Mouse (Mus musculus) CH12.LX (cell line): ENCODE data around the gene Dcaf8. TPM values are rescaled to one million over a fixed set of nuclear protein-coding genes. Genes with fewer than 3 reads are reported as not detected.

Experiments used
- DNase-seq: peaks from one replicate; pipeline ENCODE4 v3.0.0-alpha.2; 2013; ENCODE audit errors: extremely low read depth
- H3K27ac ChIP-seq: 2 replicates; pipeline ENCODE4 v1.5.1; 2012; ENCODE audit warnings: low read depth, mild to moderate bottlenecking, control low read depth, moderate library complexity; ENCODE audit not compliant: insufficient read depth
- H3K27me3 ChIP-seq: replicated peaks from 2 replicates; pipeline ENCODE3; 2012; ENCODE audit warnings: inconsistent platforms
- H3K36me3 ChIP-seq, 2 experiments: replicated peaks in 1 of 2; 2 replicates each; pipeline versions ENCODE3 to v1.6.1; 2012; ENCODE audit warnings: inconsistent platforms in 1 of 2, low read length in 1 of 2, mild to moderate bottlenecking in 1 of 2, mixed read lengths in 1 of 2, moderate library complexity in 1 of 2; ENCODE audit not compliant: control insufficient read depth in 1 of 2, insufficient read depth in 1 of 2
- H3K4me1 ChIP-seq, 2 experiments: 2 replicates each; pipeline ENCODE4 v1.6.1; 2012; ENCODE audit warnings: inconsistent platforms in 1 of 2, moderate library complexity in 1 of 2; ENCODE audit not compliant: insufficient read depth in 2 of 2, control insufficient read depth in 1 of 2
- H3K4me2 ChIP-seq: 2 replicates; pipeline ENCODE4 v1.6.1; 2012; ENCODE audit warnings: low read depth, mild to moderate bottlenecking, control low read depth; ENCODE audit not compliant: poor library complexity, insufficient read depth, severe bottlenecking
- H3K4me3 ChIP-seq, 3 experiments: fragments of 150-350 bp in 1 of 3; sonication (generic) in 1 of 3; replicated peaks in 1 of 3; 2 replicates each; pipeline versions ENCODE3 to v1.5.1; 2011 to 2012; ENCODE audit warnings: low read depth in 2 of 3, low read length in 2 of 3, mild to moderate bottlenecking in 2 of 3, moderate library complexity in 2 of 3, control low read depth in 1 of 3, improper control_type of control experiment in 1 of 3, inconsistent platforms in 1 of 3, mixed read lengths in 1 of 3; ENCODE audit not compliant: poor library complexity in 1 of 3
- H3K79me2 ChIP-seq: replicated peaks from 2 replicates; pipeline ENCODE4 v1.6.1; 2012; ENCODE audit warnings: mild to moderate bottlenecking, moderate library complexity; ENCODE audit not compliant: control insufficient read depth, poor library complexity, insufficient read depth, severe bottlenecking; ENCODE audit errors: extremely low read depth
- H3K9ac ChIP-seq: 2 replicates; pipeline ENCODE4 v1.6.1; 2012; ENCODE audit warnings: low read depth, mild to moderate bottlenecking, control low read depth, moderate library complexity; ENCODE audit not compliant: insufficient read depth
- H3K9me3 ChIP-seq: replicated peaks from 2 replicates; pipeline ENCODE3; 2012; ENCODE audit warnings: low read length, inconsistent platforms, mixed read lengths
- BHLHE40 ChIP-seq: IDR thresholded peaks from 2 replicates; pipeline ENCODE4 v1.6.1; 2011; ENCODE audit warnings: mild to moderate bottlenecking, low read depth, low read length, improper control_type of control experiment
- CHD1 ChIP-seq: IDR thresholded peaks from 2 replicates; pipeline ENCODE4 v1.6.1; 2012; ENCODE audit warnings: low read depth, low read length, improper control_type of control experiment, inconsistent platforms
- CHD2 ChIP-seq: IDR thresholded peaks from 2 replicates; pipeline ENCODE4 v1.6.1; 2011; ENCODE audit warnings: low read length, improper control_type of control experiment
- CTCF ChIP-seq, 2 experiments: IDR thresholded peaks in 1 of 2; conservative IDR thresholded peaks in 1 of 2; 2 replicates each; pipeline ENCODE4 v1.5.1; 2011 to 2012; ENCODE audit warnings: low read depth in 2 of 2, low read length in 2 of 2, improper control_type of control experiment in 1 of 2, inconsistent platforms in 1 of 2, mild to moderate bottlenecking in 1 of 2, moderate library complexity in 1 of 2
- E2F4 ChIP-seq: IDR thresholded peaks from 2 replicates; pipeline ENCODE4 v1.6.1; 2011; ENCODE audit warnings: low read depth, low read length, improper control_type of control experiment; ENCODE audit not compliant: insufficient replicate concordance
- ELF1 ChIP-seq: IDR thresholded peaks from 2 replicates; pipeline ENCODE4 v1.6.1; 2014; ENCODE audit warnings: low read depth, mild to moderate bottlenecking, inconsistent platforms, low read length, improper control_type of control experiment
- EP300 ChIP-seq: IDR thresholded peaks from 2 replicates; pipeline ENCODE4 v1.6.1; 2011; ENCODE audit warnings: low read length, improper control_type of control experiment
- ETS1 ChIP-seq: conservative IDR thresholded peaks from 2 replicates; pipeline ENCODE4 v1.6.1; 2012; ENCODE audit warnings: low read depth, mild to moderate bottlenecking, inconsistent platforms, low read length, improper control_type of control experiment, moderate library complexity
- HCFC1 ChIP-seq: IDR thresholded peaks from 2 replicates; pipeline ENCODE4 v1.6.1; 2012; ENCODE audit warnings: low read depth, mild to moderate bottlenecking, inconsistent platforms, low read length, improper control_type of control experiment
- IRF4 ChIP-seq: IDR thresholded peaks from 2 replicates; pipeline ENCODE4 v1.6.1; 2014; ENCODE audit warnings: low read depth, mild to moderate bottlenecking, inconsistent platforms, low read length, improper control_type of control experiment
- JUN ChIP-seq: IDR thresholded peaks from 2 replicates; pipeline ENCODE4 v1.6.1; 2011; ENCODE audit warnings: low read depth, mild to moderate bottlenecking, low read length, improper control_type of control experiment, moderate library complexity; ENCODE audit not compliant: insufficient read depth
- JUND ChIP-seq: conservative IDR thresholded peaks from 2 replicates; pipeline ENCODE4 v1.6.1; 2011; ENCODE audit warnings: low read depth, low read length, improper control_type of control experiment
- KAT2A ChIP-seq: IDR thresholded peaks from 2 replicates; pipeline ENCODE4 v1.6.1; 2012; ENCODE audit warnings: low read length, improper control_type of control experiment, inconsistent platforms; ENCODE audit not compliant: insufficient replicate concordance
- MAFK ChIP-seq: IDR thresholded peaks from 2 replicates; pipeline ENCODE4 v1.6.1; 2011; ENCODE audit warnings: low read length, improper control_type of control experiment; ENCODE audit not compliant: insufficient replicate concordance
- MEF2A ChIP-seq: IDR thresholded peaks from 2 replicates; pipeline ENCODE4 v1.6.1; 2014; ENCODE audit warnings: low read depth, mild to moderate bottlenecking, inconsistent platforms, low read length, improper control_type of control experiment, borderline replicate concordance
- MXI1 ChIP-seq: IDR thresholded peaks from 2 replicates; pipeline ENCODE4 v1.6.1; 2011; ENCODE audit warnings: mild to moderate bottlenecking, low read depth, low read length, improper control_type of control experiment
- MYC ChIP-seq: IDR thresholded peaks from 2 replicates; pipeline ENCODE4 v1.6.1; 2011; ENCODE audit warnings: low read depth, mild to moderate bottlenecking, improper control_type of control experiment, low read length
- NELFE ChIP-seq: IDR thresholded peaks from 2 replicates; pipeline ENCODE4 v1.6.1; 2011; ENCODE audit warnings: low read depth, low read length, improper control_type of control experiment
- NRF1 ChIP-seq: IDR thresholded peaks from 2 replicates; pipeline ENCODE4 v1.6.1; 2014; ENCODE audit warnings: low read depth, mild to moderate bottlenecking, inconsistent platforms, low read length, improper control_type of control experiment, moderate library complexity
- PAX5 ChIP-seq: IDR thresholded peaks from 2 replicates; pipeline ENCODE4 v1.6.1; 2012; ENCODE audit warnings: low read length, inconsistent platforms, mixed read lengths
- POLR2A ChIP-seq: IDR thresholded peaks from 2 replicates; pipeline ENCODE4 v1.6.1; 2011; ENCODE audit warnings: low read depth, mild to moderate bottlenecking, improper control_type of control experiment, low read length
- POLR2AphosphoS2 ChIP-seq: IDR thresholded peaks from 2 replicates; pipeline ENCODE4 v1.6.1; 2011; ENCODE audit warnings: low read depth, low read length, improper control_type of control experiment
- RAD21 ChIP-seq: IDR thresholded peaks from 2 replicates; pipeline ENCODE4 v1.6.1; 2011; ENCODE audit warnings: low read depth, mild to moderate bottlenecking, low read length, improper control_type of control experiment, moderate library complexity
- RCOR1 ChIP-seq: conservative IDR thresholded peaks from 2 replicates; pipeline ENCODE4 v1.6.1; 2012; ENCODE audit warnings: low read depth, mild to moderate bottlenecking, inconsistent platforms, low read length, improper control_type of control experiment
- SIN3A ChIP-seq: IDR thresholded peaks from 2 replicates; pipeline ENCODE4 v1.6.1; 2012; ENCODE audit warnings: low read length, improper control_type of control experiment, inconsistent platforms
- SMC3 ChIP-seq: IDR thresholded peaks from 2 replicates; pipeline ENCODE4 v1.6.1; 2011; ENCODE audit warnings: low read depth, low read length, improper control_type of control experiment
- TBP ChIP-seq: conservative IDR thresholded peaks from 2 replicates; pipeline ENCODE4 v1.6.1; 2011; ENCODE audit warnings: low read depth, low read length, improper control_type of control experiment
- UBTF ChIP-seq: IDR thresholded peaks from 2 replicates; pipeline ENCODE4 v1.6.1; 2012; ENCODE audit warnings: low read depth, mild to moderate bottlenecking, inconsistent platforms, low read length, improper control_type of control experiment, moderate library complexity
- ZC3H11A ChIP-seq: IDR thresholded peaks from 2 replicates; pipeline ENCODE4 v1.6.1; 2012; ENCODE audit warnings: low read depth, mild to moderate bottlenecking, inconsistent platforms, low read length, improper control_type of control experiment
- ZMIZ1 ChIP-seq: IDR thresholded peaks from 2 replicates; pipeline ENCODE4 v1.6.1; 2012; ENCODE audit warnings: low read depth, mild to moderate bottlenecking, inconsistent platforms, low read length, improper control_type of control experiment
- ZNF384 ChIP-seq: IDR thresholded peaks from 2 replicates; pipeline ENCODE4 v1.6.1; 2012; ENCODE audit warnings: low read depth, low read length, improper control_type of control experiment, inconsistent platforms
- dilution Hi-C: fragments of 300-500 bp; cut with MboI; formaldehyde crosslinking; loops from 2 replicates; pipeline ENCODE4 v1.14.3; 2020; ENCODE audit warnings: low sequenced_read_pairs; ENCODE audit not compliant: extremely low pct_unique_long_range_greater_than_20kb, extremely low pct_ligation_motif_present
- in situ Hi-C: fragments of 300-500 bp; cut with MboI; formaldehyde crosslinking; loops from 3 replicates; pipeline ENCODE4 v1.14.3; 2019; ENCODE audit warnings: low sequenced_read_pairs, low pct_ligation_motif_present, low pct_unique_long_range_greater_than_20kb, mixed read lengths
- polyA plus RNA-seq: library from polyadenylated mRNA; unstranded; fragments of >175 nt; gene quantifications from 2 replicates; pipeline ENCODE4 v1.2.1, GENCODE M21; 2012; ENCODE audit warnings: low read depth; ENCODE audit not compliant: insufficient read length
- total RNA-seq, 2 experiments: library from RNA; depleted of rRNA; stranded (reverse); fragments of 300-350 nt in 1 of 2; fragments of >200 nt in 1 of 2; gene quantifications; 2 replicates each; pipeline ENCODE4 v1.2.3; 2012 to 2014

Gene Dcaf8
- total and polyA plus RNA-seq, 3 experiments = 46.2 to 77.2 (median 58.5) TPM

DNA sequence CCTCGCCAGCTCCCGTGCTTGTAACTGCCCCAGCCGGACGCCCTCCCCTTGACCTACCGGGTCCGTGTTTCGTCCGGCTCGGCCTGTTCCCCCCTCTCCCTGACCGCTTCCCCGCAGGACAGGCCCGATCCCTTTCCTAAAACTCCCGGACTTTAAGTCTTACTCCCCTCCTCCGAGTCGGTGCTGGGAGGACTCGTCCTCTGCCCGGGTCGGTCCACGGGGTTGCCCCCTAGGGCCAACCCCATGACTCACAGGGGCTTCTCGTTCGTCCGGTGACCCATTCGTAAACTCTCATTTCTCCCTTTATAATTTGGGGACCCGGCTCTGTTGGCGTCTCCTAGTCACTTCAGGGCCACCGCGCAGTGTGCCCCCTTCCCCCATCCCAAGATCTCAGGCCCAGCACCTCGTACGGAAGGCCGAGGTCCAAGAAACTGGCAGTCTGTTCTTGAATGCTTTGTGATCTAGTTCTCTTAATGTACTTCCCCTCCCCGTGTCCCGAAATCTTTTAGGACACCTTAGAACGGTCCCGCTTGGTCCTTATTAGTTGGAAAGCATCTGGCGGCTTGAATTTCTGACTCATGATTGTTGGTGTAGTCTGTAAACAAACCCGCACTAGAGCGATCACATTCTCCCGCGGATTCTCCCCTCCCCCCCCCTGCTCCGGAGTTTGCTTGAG is 533 bp downstream of the Dcaf8 start:
- in situ Hi-C loops = loop anchor here (5.0 kb wide), 1 partner anchor 164 kb away; no protein-coding TSS in a partner anchor
- Histone ChIP-seq H3K4me3 (peak overlapping the region; percentile 96 to 100 (median 96)), H3K79me2 (peaks cover 28% of the 10 kb centered on the region), H3K27ac (peak overlapping the region; percentile 77), H3K27me3 (no peaks in the 10 kb centered on the region), H3K4me2 (peak overlapping the region; percentile 56), H3K36me3 (peaks cover 19 to 34% of the 10 kb centered on the region in 2 experiments), H3K4me1 (peaks cover 2 to 23% of the 10 kb centered on the region in 2 experiments; a peak in 3 of 4 replicates), H3K9me3 (no peaks in the 10 kb centered on the region), H3K9ac (peak overlapping the region; percentile 99)
- peak; percentile 66 for DNase-seq
- dilution Hi-C loops = no loop called here
- TF ChIP-seq MXI1 = no peak
- TF ChIP-seq PAX5 = no peak
- TF ChIP-seq MYC = no peak
- no peak for TF ChIP-seq ZC3H11A
- peak; percentile 66 for TF ChIP-seq CHD2
- 0 out of 2 replicates have a peak, but pooled peaks have one; percentile 3 for TF ChIP-seq ELF1
- no peak for TF ChIP-seq TBP
- TF ChIP-seq NRF1 = no peak
- no peak for TF ChIP-seq NELFE
- TF ChIP-seq SMC3 = no peak
- no peak for TF ChIP-seq BHLHE40
- TF ChIP-seq KAT2A = no peak
- no peak for TF ChIP-seq CHD1
- TF ChIP-seq JUND = no peak
- TF ChIP-seq CTCF (conservative IDR thresholded peaks at IDR 0.05 in 1 of 2, IDR thresholded peaks at IDR 0.05 in 1 of 2; ENCODE audit: low read depth in 2 of 2, low read length in 2 of 2) = no peak; a peak in 1 of 4 replicates
- no peak for TF ChIP-seq IRF4
- TF ChIP-seq HCFC1 = no peak
- no peak for TF ChIP-seq RCOR1
- no peak for TF ChIP-seq JUN
- no peak for TF ChIP-seq ZMIZ1
- no peak for TF ChIP-seq POLR2A
- no peak for TF ChIP-seq ETS1
- peak; percentile 81; the same call in 1 of the 2 replicates for TF ChIP-seq SIN3A
- TF ChIP-seq POLR2AphosphoS2 = 0 out of 2 replicates have a peak, but pooled peaks have one; percentile 72
- no peak for TF ChIP-seq E2F4
- TF ChIP-seq UBTF = no peak
- TF ChIP-seq EP300 = no peak
- TF ChIP-seq MEF2A = no peak
- no peak for TF ChIP-seq ZNF384
- TF ChIP-seq RAD21 = no peak
- TF ChIP-seq MAFK = no peak
